Mouse (Mus musculus): ENCODE measurements around the gene Stoml1.

The Stoml1 gene

DNA sequence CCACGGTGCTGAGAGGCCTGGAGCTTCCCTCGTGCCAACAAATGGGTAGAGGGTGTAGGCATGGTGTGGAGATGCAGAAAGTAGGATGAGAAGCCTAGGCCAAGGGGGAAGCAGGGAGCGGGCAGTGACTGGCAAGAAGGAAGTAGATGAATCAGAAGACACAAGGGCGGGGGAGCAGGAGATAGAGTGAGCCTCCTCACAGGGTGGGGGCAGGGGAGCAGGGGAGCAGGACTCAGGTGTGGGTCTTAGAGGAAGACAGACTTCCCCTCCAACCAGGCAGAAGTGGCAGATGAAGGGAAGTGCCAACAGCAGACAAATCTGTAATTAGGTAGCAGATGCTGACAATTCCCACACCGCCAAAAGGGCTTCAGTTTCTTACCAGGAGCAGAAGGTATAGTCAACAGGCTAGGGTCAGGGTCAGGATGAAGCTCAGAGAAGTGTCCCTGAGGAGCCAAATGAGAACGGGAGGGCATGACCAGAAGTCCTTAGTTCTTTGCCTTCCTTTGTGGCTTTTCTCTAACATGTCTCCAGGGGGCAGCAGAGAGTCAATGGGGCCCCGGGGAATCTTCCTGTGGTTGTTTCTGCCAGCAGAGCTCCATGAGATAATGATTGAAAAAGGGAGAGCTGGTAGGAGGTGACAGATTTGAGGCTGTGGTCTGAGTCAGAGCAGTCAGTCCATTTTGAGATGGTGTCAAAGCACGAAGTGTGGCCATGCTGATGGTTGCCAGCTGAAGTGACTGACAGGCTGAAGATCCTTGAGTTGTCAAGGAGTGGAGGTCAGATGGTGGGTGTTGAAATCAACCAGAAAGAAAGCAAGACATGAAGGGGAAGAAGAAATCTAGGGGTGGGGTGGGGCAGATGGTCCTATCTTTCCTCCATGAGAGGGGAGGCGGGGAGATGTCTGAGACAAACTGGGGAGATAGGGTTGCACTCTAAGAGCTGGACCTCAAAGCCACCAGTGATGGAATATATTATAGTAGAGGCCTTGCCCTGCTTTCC, 26.8 kb upstream of the Stoml1 start:
- no peak for TF ChIP-seq GATA4 (IDR thresholded peaks at IDR 0.05; ENCODE audit: insufficient replicate concordance, low read length)

DNA sequence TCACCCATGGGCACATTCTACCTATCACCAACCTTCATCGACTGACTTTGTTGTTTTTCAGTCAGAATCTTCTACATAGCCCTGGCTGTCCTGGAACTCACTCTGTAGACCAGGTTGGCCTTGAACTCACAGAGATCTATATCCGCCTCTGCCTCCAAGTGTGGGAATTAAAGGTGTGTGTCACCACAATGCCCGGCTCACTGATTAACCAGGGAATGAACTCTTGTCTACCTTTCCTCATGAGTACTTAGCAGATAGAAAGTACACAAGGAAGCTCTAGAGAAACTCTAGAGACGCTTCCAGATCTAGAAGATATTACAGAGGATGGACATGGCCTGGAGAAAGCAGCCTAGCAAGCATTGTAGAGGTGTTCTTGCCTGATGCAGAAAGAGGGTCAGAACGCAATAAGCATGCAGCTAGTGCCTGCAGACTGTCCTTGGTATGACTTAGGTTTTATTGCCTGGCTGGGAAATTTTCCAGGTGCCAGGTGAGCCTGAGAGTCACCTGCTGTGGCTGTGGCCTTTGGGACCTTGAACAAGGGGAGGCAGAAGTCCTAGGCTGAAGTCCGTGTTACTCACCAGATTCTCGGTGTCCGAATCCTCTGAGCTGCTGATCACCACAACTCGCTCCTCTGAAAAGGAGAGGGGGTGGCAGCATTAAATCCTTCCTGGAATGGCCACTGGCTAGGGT, 24.0 kb upstream of the Stoml1 start:
- TF ChIP-seq GATA4 (IDR thresholded peaks at IDR 0.05; ENCODE audit: insufficient replicate concordance, low read length): no peak

DNA sequence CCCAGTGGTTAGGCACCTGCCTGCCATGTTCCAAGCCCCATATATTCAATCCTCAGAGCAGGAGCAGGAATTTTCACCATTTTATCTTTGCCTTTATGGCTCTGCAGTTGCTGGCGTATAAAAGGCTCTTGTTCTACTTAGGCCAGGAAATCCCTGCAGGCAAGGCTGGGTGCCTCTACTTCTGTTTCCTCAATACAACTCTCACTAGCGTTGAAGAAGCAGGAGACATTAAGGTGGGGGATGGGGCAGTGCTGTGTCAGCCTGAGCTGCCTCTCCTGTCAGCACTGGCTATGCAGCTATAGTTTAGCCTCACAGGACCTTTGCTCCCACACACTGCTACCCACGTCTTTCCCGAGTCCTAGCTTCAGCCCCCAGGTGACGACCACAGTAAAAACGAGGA, 21.2 kb upstream of the Stoml1 start:
- no peak for TF ChIP-seq GATA4 (IDR thresholded peaks at IDR 0.05; ENCODE audit: insufficient replicate concordance, low read length)

DNA sequence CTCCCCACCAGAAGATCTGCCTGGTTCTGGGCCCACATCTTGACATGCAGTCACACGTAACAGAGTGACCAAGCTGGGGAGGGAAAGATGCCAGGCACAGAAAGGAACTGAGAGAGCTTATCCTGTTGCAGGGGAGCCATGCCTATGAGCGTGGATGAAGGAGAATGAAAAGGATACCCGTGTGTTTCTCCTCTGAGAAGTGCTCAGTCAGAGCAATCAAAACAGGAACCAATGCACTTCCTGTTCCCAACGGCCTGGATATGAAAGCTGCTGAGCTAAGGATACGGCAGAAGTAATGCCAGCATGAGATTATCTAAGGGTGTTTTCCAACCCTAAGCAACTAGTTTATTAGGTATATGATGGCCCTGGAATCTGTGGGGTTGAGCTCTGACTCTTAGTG, 20.6 kb upstream of the Stoml1 start:
- TF ChIP-seq GATA4 (IDR thresholded peaks at IDR 0.05; ENCODE audit: insufficient replicate concordance, low read length): peak; percentile 82; the same call in 1 of the 2 replicates

DNA sequence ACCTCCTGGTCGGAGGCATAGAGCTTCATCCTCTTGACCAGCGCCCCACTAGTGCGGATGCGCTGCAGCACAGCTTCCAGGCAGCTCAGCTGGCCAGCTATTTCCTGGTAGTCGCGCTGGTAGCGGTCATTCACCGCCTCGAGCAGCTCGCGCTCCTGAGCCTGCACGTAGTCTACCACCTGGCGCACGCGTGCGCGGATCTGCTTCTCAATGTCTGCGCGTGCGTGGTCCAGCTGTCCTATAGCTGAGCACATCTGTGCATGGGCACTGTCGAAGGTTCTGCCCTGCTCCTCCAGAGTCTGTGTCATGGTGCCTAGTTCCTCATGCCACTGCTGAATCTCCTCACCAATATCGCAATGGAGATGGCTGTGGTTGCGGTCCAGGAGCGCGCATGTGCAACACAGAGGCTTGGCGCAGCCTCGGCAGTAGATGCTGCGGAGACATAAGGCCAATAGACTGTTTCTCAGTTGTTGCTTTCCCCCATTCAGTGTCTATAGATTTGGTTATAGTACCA, 18.4 kb upstream of the Stoml1 start:
- TF ChIP-seq GATA4 (IDR thresholded peaks at IDR 0.05; ENCODE audit: insufficient replicate concordance, low read length): no peak

DNA sequence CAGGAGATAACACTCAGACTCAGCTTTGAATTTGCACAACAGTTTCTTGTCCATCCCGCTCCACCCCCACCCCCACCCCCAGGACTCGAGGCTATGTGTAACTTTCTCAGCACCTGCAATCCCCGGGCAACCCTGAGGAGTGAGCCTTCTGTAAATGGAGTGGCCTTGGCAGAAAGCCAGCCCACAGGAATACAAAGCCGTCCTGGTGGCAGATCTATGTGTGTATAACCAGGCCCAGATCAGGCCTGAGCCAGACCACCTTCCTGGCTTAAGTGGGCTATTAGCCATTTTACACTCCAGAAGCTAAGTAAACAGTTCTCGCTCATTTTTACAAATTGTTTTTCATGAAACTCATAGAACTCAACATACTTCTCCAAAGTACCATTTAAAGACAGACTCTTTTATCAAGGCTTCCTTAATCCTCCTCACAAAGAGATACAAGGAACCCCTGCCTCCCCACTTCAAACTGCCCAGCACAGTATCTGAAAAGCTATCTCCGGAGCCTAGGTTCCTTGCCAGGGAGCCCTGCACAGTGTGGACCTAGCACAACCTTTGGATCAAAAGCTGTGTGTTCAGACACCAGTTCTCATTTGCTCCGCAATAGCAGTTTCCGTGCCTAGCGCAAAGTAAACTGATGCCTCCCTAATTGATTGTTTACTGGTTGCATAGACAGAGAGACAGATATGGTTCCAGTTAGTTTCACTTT, 11.0 kb upstream of the Stoml1 start:
- no peak for TF ChIP-seq GATA4 (IDR thresholded peaks at IDR 0.05; ENCODE audit: insufficient replicate concordance, low read length)

DNA sequence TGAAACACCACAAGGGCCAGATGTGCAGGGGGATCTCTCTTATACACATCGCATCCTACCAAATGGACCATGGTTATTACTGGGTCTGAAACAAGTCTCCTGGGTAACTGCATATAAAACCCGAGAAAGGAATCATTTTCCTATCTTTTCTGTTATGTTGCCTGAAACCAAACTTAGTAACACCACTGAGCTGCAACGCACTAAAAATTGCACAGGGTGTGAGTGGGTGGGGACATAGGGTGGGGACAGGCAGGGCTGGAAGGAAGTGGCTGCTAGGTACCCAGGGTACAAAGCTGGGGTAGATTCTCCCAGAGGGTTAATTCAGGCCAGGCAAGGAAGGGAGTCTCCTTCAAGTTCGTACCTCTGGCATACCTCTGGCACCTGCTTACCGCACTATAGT, 10.3 kb upstream of the Stoml1 start:
- no peak for TF ChIP-seq GATA4 (IDR thresholded peaks at IDR 0.05; ENCODE audit: insufficient replicate concordance, low read length)

DNA sequence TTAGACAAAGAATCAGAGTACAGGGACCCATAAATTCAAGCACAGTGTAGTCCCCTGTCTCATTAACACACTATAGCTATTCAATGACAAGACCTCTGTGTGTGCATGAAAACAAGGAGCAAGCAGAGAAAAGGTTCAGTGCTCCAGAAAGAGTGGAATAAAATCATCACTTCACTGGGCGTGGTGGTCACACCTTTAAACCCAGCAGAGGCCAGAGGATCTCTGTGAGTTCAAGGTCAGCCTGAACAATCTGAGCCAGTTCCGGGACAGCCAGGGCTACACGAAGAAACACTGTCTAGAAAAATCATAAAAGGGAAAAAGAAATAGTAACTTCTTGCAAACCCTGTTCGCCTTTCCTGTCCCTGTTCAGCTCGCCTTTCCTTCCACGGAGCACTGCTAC, 9.3 kb upstream of the Stoml1 start:
- no peak for TF ChIP-seq GATA4 (IDR thresholded peaks at IDR 0.05; ENCODE audit: insufficient replicate concordance, low read length)

DNA sequence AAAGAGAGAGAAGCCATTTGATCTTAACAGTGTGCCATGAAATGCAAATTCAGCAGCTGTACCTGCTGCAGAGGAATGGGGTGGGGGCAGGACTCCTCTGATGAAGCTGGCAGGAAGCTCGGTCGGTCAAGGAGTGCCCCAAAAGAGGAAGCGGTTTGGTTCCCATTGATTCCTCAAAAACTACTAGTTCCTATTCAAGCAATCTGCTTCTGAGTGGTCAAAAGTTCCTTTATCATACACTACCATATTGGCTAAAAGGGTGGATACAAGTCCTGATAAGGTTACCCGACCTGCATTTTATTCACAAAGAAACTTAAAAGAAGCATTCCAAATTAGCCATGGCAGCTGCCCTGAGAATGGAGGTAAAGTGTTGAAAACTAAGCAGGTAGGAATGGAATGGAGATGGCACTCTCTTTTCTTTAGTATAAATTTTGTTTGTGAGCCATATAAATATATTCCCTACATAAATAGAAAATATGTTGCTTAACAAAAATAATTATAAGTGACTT, 6.8 kb upstream of the Stoml1 start:
- no peak for TF ChIP-seq GATA4 (IDR thresholded peaks at IDR 0.05; ENCODE audit: insufficient replicate concordance, low read length)

DNA sequence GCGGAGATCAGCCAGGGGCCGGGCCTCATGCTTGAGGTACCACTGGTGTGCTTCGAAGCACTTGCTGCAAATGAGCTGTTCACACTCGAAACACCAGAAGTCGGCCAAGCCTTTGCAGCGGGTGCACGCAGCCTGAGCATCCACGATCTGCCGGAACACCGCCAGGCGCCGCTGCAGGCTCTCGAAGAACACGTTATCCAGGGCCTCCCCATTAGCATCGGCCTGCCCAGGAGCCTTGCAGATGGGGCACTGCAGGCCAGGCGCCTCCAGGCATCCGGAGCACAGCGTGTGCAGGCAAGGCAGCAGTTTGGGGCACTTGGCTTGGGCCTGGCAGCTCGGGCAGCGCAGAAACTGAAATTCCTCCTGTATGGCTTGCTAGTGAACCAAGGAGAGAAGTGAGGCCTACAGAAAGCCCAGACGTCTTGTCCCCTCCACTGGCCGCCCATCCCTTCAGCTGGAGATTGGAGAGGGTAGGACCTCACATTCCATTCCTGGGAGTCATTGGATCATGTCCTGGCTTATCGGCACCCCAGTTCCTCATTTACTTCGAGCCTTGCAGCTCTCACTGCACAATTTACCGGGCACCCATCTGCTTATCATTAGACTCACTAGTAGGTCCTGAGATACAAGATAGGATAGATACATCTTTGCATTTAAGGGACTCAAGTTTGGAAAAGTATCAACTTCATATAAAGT, 5.8 kb upstream of the Stoml1 start:
- TF ChIP-seq GATA4 (IDR thresholded peaks at IDR 0.05; ENCODE audit: insufficient replicate concordance, low read length): peak; percentile 72; the same call in 1 of the 2 replicates

DNA sequence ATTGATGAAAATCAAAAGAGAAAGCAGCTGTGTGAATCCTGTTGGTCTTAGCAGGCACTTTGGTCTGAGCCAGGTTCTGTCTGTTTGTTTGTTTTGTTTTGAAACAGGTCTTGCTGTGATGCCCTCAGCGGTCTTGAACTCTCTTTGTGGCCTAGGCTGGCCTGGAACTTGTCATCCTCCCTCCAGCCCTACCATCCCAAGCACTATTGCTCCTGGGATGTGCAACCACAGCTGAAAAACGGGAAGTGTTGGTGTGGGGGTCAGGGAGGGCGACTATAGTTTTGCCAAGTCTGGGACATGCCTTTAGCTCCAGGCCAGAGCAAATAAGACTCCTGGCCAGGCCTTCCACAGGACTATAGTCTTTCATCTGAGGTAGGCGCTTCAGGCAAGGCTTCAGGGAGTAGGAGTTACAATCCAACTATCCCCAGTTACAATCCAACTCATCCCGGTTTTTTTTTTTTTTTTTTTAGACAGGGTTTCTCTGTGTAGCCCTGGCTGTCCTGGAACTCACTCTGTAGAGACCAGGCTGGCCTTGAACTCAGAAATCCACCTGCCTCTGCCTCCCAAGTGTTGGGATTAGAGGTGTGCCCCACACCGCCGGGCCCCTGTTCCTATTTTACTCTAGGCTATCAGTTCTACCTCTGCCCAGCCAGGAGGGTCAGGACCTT, 4.1 kb upstream of the Stoml1 start:
- TF ChIP-seq GATA4 (IDR thresholded peaks at IDR 0.05; ENCODE audit: insufficient replicate concordance, low read length): no peak

DNA sequence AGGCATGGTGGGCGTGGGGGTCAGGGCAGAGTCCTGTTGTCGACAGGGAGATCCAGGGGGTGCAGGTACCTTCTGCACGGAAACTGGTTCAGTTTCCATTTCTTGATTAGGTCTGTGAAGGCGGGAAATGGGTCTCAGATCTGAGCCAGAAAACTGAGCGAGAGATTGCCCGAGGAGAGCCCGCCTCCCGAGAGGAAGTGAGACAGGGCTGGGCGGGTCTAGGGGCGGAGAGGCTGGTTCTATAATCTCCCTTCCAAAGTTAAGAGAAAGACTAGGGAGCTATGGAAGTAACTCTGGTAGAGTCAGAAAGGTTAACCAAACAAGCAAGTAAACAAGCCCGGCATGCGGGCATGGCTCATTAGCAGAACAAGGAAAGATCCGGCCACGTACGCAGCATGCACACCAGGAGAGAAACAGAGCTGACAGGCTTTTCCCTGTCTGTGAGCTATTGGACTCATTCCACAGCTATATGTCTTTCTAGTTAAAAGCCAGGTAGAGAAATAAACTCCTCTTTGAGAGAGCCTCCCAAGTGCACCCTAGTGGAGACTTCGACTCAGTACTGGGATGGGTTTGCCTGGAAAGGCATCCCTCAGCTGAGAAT, 3.3 kb upstream of the Stoml1 start, which contains the start of gene Pml:
Gene Pml (minus strand): TSS at position 195 of the 601 bp plus-strand sequence.
- peak; percentile 70; the same call in 1 of the 2 replicates for TF ChIP-seq GATA4 (IDR thresholded peaks at IDR 0.05; ENCODE audit: insufficient replicate concordance, low read length)

DNA sequence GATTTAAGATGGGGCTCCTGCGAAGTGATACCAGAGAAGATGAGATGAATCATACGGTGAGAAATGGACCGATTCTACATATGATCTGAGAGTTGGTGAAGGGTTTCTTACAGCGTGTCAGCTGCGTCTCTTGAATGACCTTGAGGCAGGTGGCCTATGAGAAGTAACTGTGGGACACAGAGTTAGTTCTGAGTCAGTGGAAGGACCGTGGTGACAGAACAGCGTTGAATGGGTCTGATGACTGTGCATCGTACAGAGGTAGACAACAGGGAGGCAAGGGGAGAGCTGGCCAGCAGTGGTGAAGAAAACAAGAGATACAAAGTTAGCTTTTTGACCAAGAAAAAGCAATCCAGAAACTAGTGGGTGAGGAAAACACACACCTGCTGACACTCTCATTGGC, 2.6 kb upstream of the Stoml1 start:
- TF ChIP-seq GATA4 (IDR thresholded peaks at IDR 0.05; ENCODE audit: insufficient replicate concordance, low read length): no peak
